Mouse (Mus musculus) kidney, adult 9 months (tissue): ENCODE results near the gene Hoxa2.

Experiments
- DNase-seq: peaks from one replicate; pipeline ENCODE4 v3.0.0; 2022

Gene Hoxa2

GRCm38 (mm10) chr6:52201269-52201668 is 36.6 kb upstream of the Hoxa2 start:
- DNase-seq: no peak

GRCm38 (mm10) chr6:52200751-52201250 is 36.2 kb upstream of the Hoxa2 start:
- DNase-seq: no peak

- no peak for DNase-seq
Measured at GRCm38 (mm10) chr6:52200073-52200750, 35.6 kb upstream of the Hoxa2 start.

GRCm38 (mm10) chr6:52197271-52197670 is 32.6 kb upstream of the Hoxa2 start:
- peak; percentile 80 for DNase-seq

- no peak for DNase-seq
Measured at GRCm38 (mm10) chr6:52196811-52197210, 32.2 kb upstream of the Hoxa2 start.

GRCm38 (mm10) chr6:52194690-52195089 is 30.1 kb upstream of the Hoxa2 start:
- DNase-seq: peak; percentile 56

- peak; percentile 89 for DNase-seq
Measured at GRCm38 (mm10) chr6:52191860-52192550, 27.4 kb upstream of the Hoxa2 start.

- DNase-seq: no peak
Measured at GRCm38 (mm10) chr6:52190906-52191810, 26.5 kb upstream of the Hoxa2 start, which contains the start of gene Hoxa4. Hoxa4 (minus strand) TSS chr6:52191753.

- no peak for DNase-seq
Measured at GRCm38 (mm10) chr6:52190410-52190809, 25.8 kb upstream of the Hoxa2 start.

- DNase-seq: no peak
Measured at GRCm38 (mm10) chr6:52189909-52190308, 25.3 kb upstream of the Hoxa2 start.

GRCm38 (mm10) chr6:52189172-52189591 is 24.6 kb upstream of the Hoxa2 start:
- peak; percentile 56 for DNase-seq

- no peak for DNase-seq
Measured at GRCm38 (mm10) chr6:52186500-52186899, 21.9 kb upstream of the Hoxa2 start.

- peak; percentile 50 for DNase-seq
Measured at GRCm38 (mm10) chr6:52185834-52186233, 21.2 kb upstream of the Hoxa2 start.

GRCm38 (mm10) chr6:52185222-52185621 is 20.6 kb upstream of the Hoxa2 start:
- DNase-seq: peak; percentile 64

- DNase-seq: no peak
Measured at GRCm38 (mm10) chr6:52184668-52185067, 20.0 kb upstream of the Hoxa2 start.

- DNase-seq: peak; percentile 91
Measured at GRCm38 (mm10) chr6:52183311-52184080, 18.9 kb upstream of the Hoxa2 start.

- DNase-seq: peak; percentile 46
Measured at GRCm38 (mm10) chr6:52182793-52183192, 18.2 kb upstream of the Hoxa2 start.

GRCm38 (mm10) chr6:52182030-52182429 is 17.4 kb upstream of the Hoxa2 start:
- peak; percentile 67 for DNase-seq

- no peak for DNase-seq
Measured at GRCm38 (mm10) chr6:52180726-52181125, 16.1 kb upstream of the Hoxa2 start.

- DNase-seq: no peak
Measured at GRCm38 (mm10) chr6:52180213-52180710, 15.6 kb upstream of the Hoxa2 start.

- DNase-seq: no peak
Measured at GRCm38 (mm10) chr6:52179690-52180089, 15.1 kb upstream of the Hoxa2 start.
